Mouse (Mus musculus) neural tube, embryonic 11.5 days (tissue): Measurements from ENCODE around the gene Nme8. TPM values are rescaled to one million over a fixed set of nuclear protein-coding genes. Genes with fewer than 3 reads are reported as not detected.

ENCODE experiments used
- ATAC-seq: fragments of 200-750 bp; cut with Nextera tagmentation; 2 replicates; pipeline ENCODE4 v1.8.0; 2017; ENCODE audit warnings: moderate number of reproducible peaks, mild to moderate bottlenecking, moderate TSS enrichment, moderate library complexity; ENCODE audit not compliant: insufficient read depth, low FRiP score, low TSS enrichment
- DNase-seq: peaks from one replicate; pipeline ENCODE4 v3.0.0-alpha.2; 2015; ENCODE audit warnings: low spot score
- H3K27ac ChIP-seq: fragments of 300-500 bp; sonication (generic); 2 replicates; pipeline ENCODE4 v1.5.1; 2014; ENCODE audit warnings: low read depth, mild to moderate bottlenecking, low read length
- H3K27me3 ChIP-seq: fragments of 300-500 bp; sonication (generic); 2 replicates; pipeline ENCODE4 v1.6.1; 2014; ENCODE audit warnings: mild to moderate bottlenecking, low read length, mixed read lengths; ENCODE audit not compliant: control insufficient read depth, insufficient read depth
- H3K36me3 ChIP-seq: fragments of 300-500 bp; sonication (generic); 2 replicates; pipeline ENCODE4 v1.6.1; 2014; ENCODE audit warnings: mild to moderate bottlenecking, low read length, moderate library complexity, mixed read lengths; ENCODE audit not compliant: control insufficient read depth, insufficient read depth
- H3K4me1 ChIP-seq: fragments of 300-500 bp; sonication (generic); 2 replicates; pipeline ENCODE4 v1.6.1; 2014; ENCODE audit warnings: low read length, mixed read lengths; ENCODE audit not compliant: control insufficient read depth, insufficient read depth
- H3K4me2 ChIP-seq: fragments of 300-500 bp; sonication (generic); 2 replicates; pipeline ENCODE4 v1.6.1; 2014; ENCODE audit warnings: low read depth, mild to moderate bottlenecking, moderate library complexity
- H3K4me3 ChIP-seq: fragments of 300-500 bp; sonication (generic); 2 replicates; pipeline ENCODE4 v1.5.1; 2014; ENCODE audit warnings: low read depth, low read length
- H3K9ac ChIP-seq: fragments of 300-500 bp; sonication (generic); 2 replicates; pipeline ENCODE4 v1.6.1; 2014; ENCODE audit warnings: mild to moderate bottlenecking, low read length
- H3K9me3 ChIP-seq: fragments of 300-500 bp; sonication (generic); 2 replicates; pipeline ENCODE4 v1.6.1; 2016; ENCODE audit warnings: low read length; ENCODE audit not compliant: control insufficient read depth
- WGBS: fragments of 180-500 bp; shearing (Covaris S2); extraction: QIAGEN DNeasy Blood & Tissue Kit; methylation state at CpG from one replicate; pipeline ENCODE4 v1.1.7; 2014; 5-methylcytosine and 5-hydroxymethylcytosine counted together
- polyA plus RNA-seq: library from polyadenylated mRNA; unstranded; fragments of >200 nt; fragmentation: Nextera tagmentation; extraction: Ambion mirVana; gene quantifications from 2 replicates; pipeline ENCODE4 v1.2.1, GENCODE M21; 2014

Gene Nme8
- polyA plus RNA-seq, 1 experiment from 2014 or later: not detected

GRCm38 (mm10) chr13:19613426-19613825, 84.2 kb downstream of the Nme8 start:
- no peaks in the 10 kb centered on the region for H3K36me3 ChIP-seq
- no peaks in the 10 kb centered on the region for H3K9me3 ChIP-seq
- WGBS: 94% methylated on average over 1 of the region's 1 CpGs
- H3K4me3 ChIP-seq: no peak overlapping the region
- no peak for ATAC-seq
- H3K27me3 ChIP-seq: no peaks in the 10 kb centered on the region
- H3K4me2 ChIP-seq: no peak overlapping the region
- H3K9ac ChIP-seq: no peak overlapping the region
- H3K27ac ChIP-seq: no peak overlapping the region
- H3K4me1 ChIP-seq: 0 out of 2 replicates have a peak, but pooled peaks cover 3% of the 10 kb centered on the region
- DNase-seq: no peak

GRCm38 (mm10) chr13:19612963-19613362, 84.6 kb downstream of the Nme8 start:
- Histone ChIP-seq H3K4me1 (0 out of 2 replicates have a peak, but pooled peaks cover 3% of the 10 kb centered on the region), H3K4me2 (no peak overlapping the region), H3K4me3 (no peak overlapping the region), H3K9ac (no peak overlapping the region), H3K27ac (no peak overlapping the region), H3K27me3 (no peaks in the 10 kb centered on the region), H3K36me3 (no peaks in the 10 kb centered on the region), H3K9me3 (no peaks in the 10 kb centered on the region)
- WGBS: 59% methylated on average over 3 of the region's 3 CpGs
- no peak for DNase-seq
- ATAC-seq: no peak

- Histone ChIP-seq H3K27ac (no peak overlapping the region), H3K9ac (no peak overlapping the region), H3K36me3 (no peaks in the 10 kb centered on the region), H3K4me1 (0 out of 2 replicates have a peak, but pooled peaks cover 3% of the 10 kb centered on the region), H3K4me3 (no peak overlapping the region), H3K4me2 (no peak overlapping the region), H3K9me3 (no peaks in the 10 kb centered on the region), H3K27me3 (no peaks in the 10 kb centered on the region)
- DNase-seq (peak; percentile 38), ATAC-seq (peak; percentile 56)
- 50% methylated on average over 1 of the region's 1 CpGs for WGBS
These were observed 85.2 kb downstream of the Nme8 start for GRCm38 (mm10) chr13:19612348-19612747.

GRCm38 (mm10) chr13:19608120-19608519, 89.5 kb downstream of the Nme8 start:
- Histone ChIP-seq H3K4me1 (0 out of 2 replicates have a peak, but pooled peaks cover 3% of the 10 kb centered on the region), H3K36me3 (no peaks in the 10 kb centered on the region), H3K27me3 (no peaks in the 10 kb centered on the region), H3K9ac (no peak overlapping the region), H3K27ac (no peak overlapping the region), H3K4me2 (no peak overlapping the region), H3K4me3 (no peak overlapping the region), H3K9me3 (no peaks in the 10 kb centered on the region)
- DNase-seq (no peak), ATAC-seq (no peak)

GRCm38 (mm10) chr13:19604916-19605315, 92.7 kb downstream of the Nme8 start:
- no peaks in the 10 kb centered on the region for H3K27me3 ChIP-seq
- no peak for DNase-seq
- ATAC-seq: no peak

GRCm38 (mm10) chr13:19603719-19604118, 93.9 kb downstream of the Nme8 start:
- Histone ChIP-seq H3K27me3 (no peaks in the 10 kb centered on the region), H3K4me1 (no peaks in the 10 kb centered on the region), H3K4me2 (no peak overlapping the region), H3K36me3 (no peaks in the 10 kb centered on the region), H3K27ac (no peak overlapping the region), H3K9ac (no peak overlapping the region), H3K4me3 (no peak overlapping the region), H3K9me3 (no peaks in the 10 kb centered on the region)
- WGBS: 91% methylated on average over 1 of the region's 1 CpGs
- ATAC-seq: no peak
- DNase-seq: no peak

More at GRCm38 (mm10) chr13:19604916-19605315, 92.7 kb downstream of the Nme8 start:
- Histone ChIP-seq H3K36me3 (no peaks in the 10 kb centered on the region), H3K9ac (no peak overlapping the region), H3K4me3 (no peak overlapping the region), H3K4me1 (no peaks in the 10 kb centered on the region), H3K4me2 (no peak overlapping the region), H3K9me3 (no peaks in the 10 kb centered on the region), H3K27ac (no peak overlapping the region)

- no peak overlapping the region for H3K9ac ChIP-seq
- H3K27me3 ChIP-seq: no peaks in the 10 kb centered on the region
- no peaks in the 10 kb centered on the region for H3K9me3 ChIP-seq
- ATAC-seq (no peak), DNase-seq (no peak)
- no peaks in the 10 kb centered on the region for H3K4me1 ChIP-seq
- no peak overlapping the region for H3K4me2 ChIP-seq
- no peaks in the 10 kb centered on the region for H3K36me3 ChIP-seq
- no peak overlapping the region for H3K4me3 ChIP-seq
- H3K27ac ChIP-seq: no peak overlapping the region
- WGBS: 98% methylated on average over 1 of the region's 1 CpGs
These were observed 95.1 kb downstream of the Nme8 start for GRCm38 (mm10) chr13:19602531-19602930.

GRCm38 (mm10) chr13:19599242-19599641, 98.4 kb downstream of the Nme8 start:
- no peaks in the 10 kb centered on the region for H3K4me1 ChIP-seq
- H3K4me2 ChIP-seq: no peak overlapping the region
- no peaks in the 10 kb centered on the region for H3K9me3 ChIP-seq
- no peak overlapping the region for H3K27ac ChIP-seq
- no peak for ATAC-seq
- DNase-seq: no peak
- 92% methylated on average over 6 of the region's 6 CpGs for WGBS
- no peak overlapping the region for H3K9ac ChIP-seq
- H3K4me3 ChIP-seq: no peak overlapping the region
- no peaks in the 10 kb centered on the region for H3K36me3 ChIP-seq
- no peaks in the 10 kb centered on the region for H3K27me3 ChIP-seq

- no peaks in the 10 kb centered on the region for H3K36me3 ChIP-seq
These were observed 102.5 kb downstream of the Nme8 start for GRCm38 (mm10) chr13:19595141-19595540.

More at GRCm38 (mm10) chr13:19595141-19595540, 102.5 kb downstream of the Nme8 start:
- Histone ChIP-seq H3K27me3 (no peaks in the 10 kb centered on the region), H3K9ac (no peak overlapping the region), H3K27ac (no peak overlapping the region), H3K9me3 (no peaks in the 10 kb centered on the region), H3K4me3 (no peak overlapping the region), H3K4me1 (no peaks in the 10 kb centered on the region), H3K4me2 (no peak overlapping the region)
- DNase-seq (no peak), ATAC-seq (no peak)
- WGBS: 89% methylated on average over 1 of the region's 1 CpGs
